Mouse (Mus musculus): ENCODE results near the gene Vtn.

The Vtn gene

GRCm38 (mm10) chr11:78536080-78536689 is 37.3 kb downstream of the Vtn start, which contains the start of the genes Tnfaip1 and Ift20:
Gene Tnfaip1 (minus strand): TSS chr11:78536332.
Gene Ift20 (plus strand): TSS chr11:78536361.
- peak; percentile 97 to 99 for DNase-seq

- DNase-seq: no peak
Measured at GRCm38 (mm10) chr11:78536690-78537084, 37.8 kb downstream of the Vtn start.

- DNase-seq: no peak
Measured at GRCm38 (mm10) chr11:78540358-78540757, 41.5 kb downstream of the Vtn start.

GRCm38 (mm10) chr11:78544449-78545111 is 45.7 kb downstream of the Vtn start:
- no peak for DNase-seq

- DNase-seq: no peak
Measured at GRCm38 (mm10) chr11:78545181-78545580, 46.3 kb downstream of the Vtn start.

GRCm38 (mm10) chr11:78547718-78548460 is 49.0 kb downstream of the Vtn start:
- DNase-seq: no peak

- no peak for DNase-seq
Measured at GRCm38 (mm10) chr11:78549491-78549987, 50.6 kb downstream of the Vtn start.

GRCm38 (mm10) chr11:78550168-78551058 is 51.5 kb downstream of the Vtn start, which contains the start of gene Tmem97:
Gene Tmem97 (minus strand): TSS chr11:78550777.
- peak; percentile 94 to 96 for DNase-seq

- no peak for DNase-seq
Measured at GRCm38 (mm10) chr11:78551059-78551398, 52.1 kb downstream of the Vtn start.

All from thymus, adult 18-20 months (tissue).